8 mouse cellular contexts compared by ENCODE assay signal in genomic region chr9:102724942-102725341, GRCm38 (mm10). TPM values are rescaled to one million over a fixed set of nuclear protein-coding genes. Genes with fewer than 3 reads are reported as not detected.
DNase-seq lines count a peak whose midpoint lies in the region; ATAC-seq and TF ChIP-seq lines count a peak whose summit lies in the region.

No protein-coding gene starts in this region.

- WGBS in heart, embryonic 11.5 days (ENCODE audit: insufficient replicate concordance) = 81% methylated on average over 7 of the region's 7 CpGs
- 75% methylated on average over 7 of the region's 7 CpGs for WGBS in heart, embryonic 15.5 days
- 76% methylated on average over 7 of the region's 7 CpGs for WGBS in limb, embryonic 13.5 days

- no peaks in the 10 kb centered on the region for H3K27me3 ChIP-seq in heart, embryonic 11.5 days (ENCODE audit: control insufficient read depth, insufficient read depth, low read length)
- H3K27me3 ChIP-seq in heart, embryonic 15.5 days = no peaks in the 10 kb centered on the region
- H3K27me3 ChIP-seq in limb, embryonic 13.5 days = no peaks in the 10 kb centered on the region

- no peak for DNase-seq in heart, adult 9 months (ENCODE audit: low spot score in 2 of 2)
- no peak for DNase-seq in ES-E14 (ENCODE audit: low read depth, low spot score)
- DNase-seq in retina, embryonic 14.5 days (ENCODE audit: low spot score) = no peak
- DNase-seq in cerebellum, postnatal 36 days = no peak
- DNase-seq in gastrocnemius, postnatal 25 days = no peak

- H3K4me1 ChIP-seq in heart, embryonic 11.5 days (ENCODE audit: control insufficient read depth, insufficient read depth, low read length) = peaks cover 87% of the 10 kb centered on the region
- H3K4me1 ChIP-seq in ES-E14 (ENCODE audit: control insufficient read depth in 2 of 2, insufficient read depth in 2 of 2, low read length in 2 of 2, poor library complexity in 1 of 2) = peaks cover 9 to 59% of the 10 kb centered on the region in 2 experiments; a peak in 3 of 4 replicates
- H3K4me1 ChIP-seq in heart, embryonic 15.5 days (replicated peaks) = peaks cover 95% of the 10 kb centered on the region
- peaks cover 87% of the 10 kb centered on the region for H3K4me1 ChIP-seq in limb, embryonic 13.5 days

- no peak overlapping the region for H3K9ac ChIP-seq in heart, embryonic 11.5 days (ENCODE audit: low read depth, low read length)
- H3K9ac ChIP-seq in ES-E14 (ENCODE audit: insufficient read depth, low read depth, low read length, poor library complexity, severe bottlenecking) = no peak overlapping the region
- H3K9ac ChIP-seq in heart, embryonic 15.5 days = 0 out of 2 replicates have a peak overlapping the region, but pooled peaks have one; percentile 8
- peak overlapping the region; percentile 27; the same call in 1 of the 2 replicates for H3K9ac ChIP-seq in limb, embryonic 13.5 days

- no peak overlapping the region for H3K4me2 ChIP-seq in heart, embryonic 11.5 days
- no peak overlapping the region for H3K4me2 ChIP-seq in heart, embryonic 15.5 days
- peak overlapping the region; percentile 74 for H3K4me2 ChIP-seq in limb, embryonic 13.5 days (replicated peaks)

- in situ Hi-C loops in ES-E14 (cut with MboI; ENCODE audit: low sequenced_read_pairs in 2 of 2, unreplicated experiment in 2 of 2) = no loop called here

- H3K36me3 ChIP-seq in heart, embryonic 11.5 days (ENCODE audit: control insufficient read depth, insufficient read depth, low read length) = peaks cover 61% of the 10 kb centered on the region
- H3K36me3 ChIP-seq in ES-E14 (ENCODE audit: control insufficient read depth, insufficient read depth, low read length, poor library complexity, severe bottlenecking) = peaks cover 79% of the 10 kb centered on the region
- peaks cover 84% of the 10 kb centered on the region for H3K36me3 ChIP-seq in heart, embryonic 15.5 days
- peaks cover 98% of the 10 kb centered on the region for H3K36me3 ChIP-seq in limb, embryonic 13.5 days

- H3K4me3 ChIP-seq in heart, embryonic 11.5 days (ENCODE audit: low read depth, low read length) = no peak overlapping the region
- no peak overlapping the region for H3K4me3 ChIP-seq in ES-E14 (ENCODE audit: insufficient read depth in 1 of 2, low read depth in 1 of 2, low read length in 2 of 2, poor library complexity in 1 of 2, severe bottlenecking in 1 of 2)
- H3K4me3 ChIP-seq in heart, embryonic 15.5 days = no peak overlapping the region
- no peak overlapping the region for H3K4me3 ChIP-seq in limb, embryonic 13.5 days

- ATAC-seq in heart, embryonic 11.5 days (replicated peaks; ENCODE audit: insufficient number of reproducible peaks, low FRiP score, low TSS enrichment) = no peak
- no peak for ATAC-seq in heart, embryonic 15.5 days (replicated peaks; ENCODE audit: insufficient number of reproducible peaks, insufficient read depth, low FRiP score, low read depth)
- ATAC-seq in limb, embryonic 13.5 days (ENCODE audit: low FRiP score, low read depth) = no peak

- H3K9me3 ChIP-seq in heart, embryonic 11.5 days (replicated peaks; ENCODE audit: control insufficient read depth, low read length) = no peaks in the 10 kb centered on the region
- H3K9me3 ChIP-seq in ES-E14 (ENCODE audit: control insufficient read depth, insufficient read depth, low read depth, low read length) = no peaks in the 10 kb centered on the region
- H3K9me3 ChIP-seq in heart, embryonic 15.5 days (replicated peaks) = no peaks in the 10 kb centered on the region
- no peaks in the 10 kb centered on the region for H3K9me3 ChIP-seq in limb, embryonic 13.5 days

- peak overlapping the region; percentile 84 for H3K27ac ChIP-seq in heart, embryonic 11.5 days (ENCODE audit: low read depth, low read length)
- H3K27ac ChIP-seq in ES-E14 (ENCODE audit: insufficient read depth, low read depth, low read length, poor library complexity, severe bottlenecking) = peak overlapping the region; percentile 20; the same call in 1 of the 2 replicates
- H3K27ac ChIP-seq in heart, embryonic 15.5 days = peak overlapping the region; percentile 98
- H3K27ac ChIP-seq in limb, embryonic 13.5 days = peak overlapping the region; percentile 87

TF ChIP-seq in ES-E14, 5 proteins besides CTCF, POLR2A, EP300 and RAD21:
- TF ChIP-seq ZC3H11A (IDR thresholded peaks at IDR 0.05; ENCODE audit: borderline replicate concordance, low read depth, low read length) (no peak), HCFC1 (IDR thresholded peaks at IDR 0.05; ENCODE audit: borderline replicate concordance, insufficient read depth, low read length) (no peak), MAFK (IDR thresholded peaks at IDR 0.05; ENCODE audit: insufficient read depth, low read depth, low read length) (no peak), ZNF384 (IDR thresholded peaks at IDR 0.05; ENCODE audit: low read depth, low read length) (no peak), CHD2 (IDR thresholded peaks at IDR 0.05; ENCODE audit: low read depth, low read length) (no peak)
TF ChIP-seq in ES-E14: peak in this region for 0.

RNA-seq across cellular contexts. Expression of gene Amotl2, which starts 8.5 kb away (rescaled TPM):
- polyA plus RNA-seq in heart, embryonic 11.5 days (2014; fragmentation: Nextera tagmentation; extraction: Ambion mirVana) = 28.7 and 33.7 TPM in 2 replicates
- total RNA-seq in ES-E14 (2012; rRNA removed) = 103 and 161 TPM in 2 replicates
- polyA plus RNA-seq in heart, embryonic 15.5 days (2015; fragmentation: Nextera tagmentation; extraction: Ambion mirVana) = 38.9 and 45.6 TPM in 2 replicates
- polyA plus RNA-seq in limb, embryonic 13.5 days (2015; fragmentation: Nextera tagmentation; extraction: Ambion mirVana) = 66.8 and 71.3 TPM in 2 replicates
- 10 to 100 TPM; 13.6 to 20.3 TPM for total RNA-seq in gastrocnemius, postnatal 25 days (2021)

Comparison
In these comparisons a context has a peak if more than half of its experiments do, and no peak if none do; other contexts are left out.
1. H3K9ac ChIP-seq: peak in heart, embryonic 15.5 days (single experiment) and limb, embryonic 13.5 days (single experiment); none in heart, embryonic 11.5 days (single experiment) and ES-E14 (single experiment).
2. H3K27ac ChIP-seq: peak in every context shown above with its lines; median percentile 98 in heart, embryonic 15.5 days; 87 in limb, embryonic 13.5 days; 84 in heart, embryonic 11.5 days; 20 in ES-E14.